Mouse (Mus musculus) retina, embryonic 14.5 days (tissue): Measurements from ENCODE around the gene Ccnb1ip1.
A peak's percentile ranks its signal among the peaks of the same experiment; 100 is the strongest.
"Not testable (repeated sequence)": the region's sequence is repeated elsewhere in the genome, so short reads cannot be mapped to it uniquely, and the experiment has no call there.

Source experiments
- DNase-seq: peaks from one replicate; pipeline ENCODE4 v3.0.0-alpha.2; 2015; ENCODE audit warnings: low spot score

Gene Ccnb1ip1

DNA sequence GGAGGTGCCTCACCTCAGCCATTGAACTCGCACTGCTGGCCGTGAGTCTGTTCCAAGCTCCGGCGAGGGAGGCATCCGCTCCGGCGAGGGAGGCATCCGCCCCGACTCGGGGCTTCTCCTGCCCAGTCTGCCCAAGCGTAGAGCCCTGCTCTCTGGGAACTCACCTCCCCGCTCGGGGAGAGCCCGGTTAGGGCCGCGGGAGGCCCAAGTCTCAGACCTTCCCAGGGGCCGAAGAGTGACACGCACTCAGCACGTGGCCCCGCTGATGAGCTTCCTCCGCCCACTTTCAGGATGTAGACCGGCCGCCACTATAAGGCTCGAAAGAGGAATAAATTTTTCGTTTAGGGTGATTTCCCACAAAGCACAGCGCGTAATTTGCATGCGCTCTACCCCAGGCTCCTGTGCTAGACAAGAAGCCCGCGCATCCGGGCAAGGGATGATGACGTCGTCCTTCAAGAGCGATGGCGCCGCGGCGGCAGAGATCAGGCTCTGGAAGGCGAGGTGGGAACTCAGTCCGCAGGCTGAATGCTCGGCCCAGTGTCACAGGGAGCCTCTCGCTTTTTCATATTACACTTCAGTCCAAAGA lies at the start of gene Ccnb1ip1, which contains the start of gene Parp2:
TSS of gene Ccnb1ip1 (minus strand) at position 246 of the 586 bp plus-strand sequence.
TSS of gene Parp2 (plus strand) at position 355 of the 586 bp plus-strand sequence.
- DNase-seq: peak; percentile 100

DNA sequence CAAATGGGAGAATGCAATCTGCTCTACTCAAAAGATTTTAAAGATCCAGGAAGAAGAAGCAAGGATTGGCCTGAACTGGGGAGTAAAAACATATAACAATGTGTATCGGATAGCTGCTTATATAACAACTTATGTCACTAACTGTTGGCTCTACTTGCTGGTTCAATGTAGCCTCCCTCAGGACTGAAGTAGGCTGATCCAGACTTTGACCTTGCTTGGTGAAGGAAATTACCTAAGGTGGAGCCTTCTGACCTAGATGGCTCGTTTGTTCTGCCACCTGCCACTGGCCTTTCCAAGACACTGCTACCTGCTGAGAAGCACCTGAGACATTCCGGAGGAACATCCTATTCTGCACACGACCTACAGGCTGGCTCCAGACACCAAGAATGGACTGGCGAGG lies 48.3 kb upstream of the Ccnb1ip1 start:
- no peak for DNase-seq

DNA sequence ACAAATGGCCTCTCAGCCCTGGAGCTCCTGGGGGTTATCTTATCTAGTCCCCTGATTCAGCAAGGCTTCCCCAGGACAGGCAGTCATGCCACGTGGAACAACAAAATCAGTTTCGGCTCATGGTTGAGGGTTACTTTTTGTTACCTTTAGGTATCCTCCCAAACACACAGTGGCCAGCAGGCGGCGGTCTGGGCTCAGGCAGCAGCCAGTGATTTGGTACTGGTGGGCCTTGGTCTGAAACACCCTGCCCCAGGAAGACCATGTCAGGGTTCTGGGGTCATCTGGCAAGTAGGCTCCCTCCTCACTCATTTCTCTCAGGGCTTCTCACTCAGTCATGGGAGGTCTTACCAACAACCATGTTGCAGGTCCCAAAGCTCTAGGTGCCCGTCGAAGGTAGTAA lies 29.7 kb upstream of the Ccnb1ip1 start:
- DNase-seq: peak; percentile 37

DNA sequence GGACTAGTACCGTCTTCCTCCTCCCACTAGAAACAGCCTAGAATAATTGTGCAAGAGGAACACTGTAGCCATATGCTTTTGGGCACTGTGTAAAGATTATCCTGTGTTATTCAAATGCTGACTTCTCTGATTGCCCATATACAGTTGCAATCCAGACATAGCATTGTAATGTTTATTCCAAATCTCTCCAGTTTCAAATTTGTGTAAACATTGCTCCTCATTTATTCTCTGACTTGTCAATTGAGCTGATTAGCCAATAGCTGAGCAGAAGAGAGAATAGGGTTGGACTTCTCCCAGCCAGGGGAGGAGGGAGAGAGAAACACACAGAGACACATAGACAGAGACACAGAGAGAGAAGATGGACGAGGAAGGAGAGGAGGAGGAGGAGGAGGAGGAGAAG lies 26.9 kb upstream of the Ccnb1ip1 start:
- DNase-seq: no peak

DNA sequence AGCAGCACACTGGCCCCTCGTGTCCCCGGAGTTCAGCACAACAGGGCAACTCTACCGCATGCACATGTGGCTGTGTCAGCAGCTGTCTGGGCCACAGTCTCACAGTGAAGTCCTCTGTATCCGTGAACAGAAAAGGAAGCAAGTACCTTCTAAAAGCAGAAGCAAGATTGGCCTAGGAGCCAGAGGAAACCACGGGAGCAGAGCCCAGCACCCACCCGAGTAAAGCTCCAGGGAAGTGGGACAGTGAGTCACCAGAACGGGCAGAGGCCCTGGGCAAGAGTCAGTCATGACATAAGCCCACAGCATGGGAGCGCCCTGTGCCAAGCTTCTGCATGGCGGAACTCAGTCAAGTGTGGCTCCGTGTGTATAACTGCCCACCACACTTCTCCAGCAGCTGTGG lies 26.4 kb upstream of the Ccnb1ip1 start:
- no peak for DNase-seq

DNA sequence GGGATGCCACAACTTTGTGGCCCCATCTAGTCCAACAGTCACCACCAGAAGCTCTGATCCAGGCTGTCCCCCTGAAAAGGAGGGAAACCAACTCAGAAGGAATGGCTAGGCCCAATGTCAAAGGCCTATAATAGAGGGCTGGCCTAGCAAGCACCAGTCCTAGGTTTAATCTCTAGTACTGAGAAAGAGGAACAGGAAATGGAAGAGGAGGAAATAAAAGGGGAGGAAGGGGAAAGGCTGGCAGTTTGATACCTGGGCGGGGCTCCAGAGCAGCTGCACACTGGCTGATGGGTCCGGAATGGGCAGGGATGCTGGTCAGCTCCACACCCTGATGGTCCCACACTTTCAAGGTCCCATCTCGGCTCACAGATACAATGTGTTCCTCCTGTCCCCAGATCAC lies 22.3 kb upstream of the Ccnb1ip1 start:
- no peak for DNase-seq

DNA sequence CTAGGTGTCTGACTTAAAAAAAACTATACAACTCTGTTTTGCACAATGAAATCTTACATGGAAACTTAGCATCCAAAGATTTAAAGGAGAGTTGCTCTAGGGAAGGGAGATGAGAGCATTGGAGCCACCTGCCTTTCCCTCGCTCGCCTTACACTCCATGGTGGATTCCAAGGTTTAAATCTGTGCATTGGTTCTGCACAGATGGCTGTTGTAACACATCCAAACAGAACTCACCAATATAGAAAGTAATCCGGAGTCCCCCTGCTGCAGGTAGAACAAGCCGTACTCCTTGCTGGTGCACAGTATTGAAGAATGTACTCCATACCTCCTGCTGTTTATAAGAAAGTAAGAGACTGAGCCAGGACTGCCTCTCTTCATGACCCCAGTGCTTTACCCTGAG lies 19.0 kb upstream of the Ccnb1ip1 start:
- no peak for DNase-seq

DNA sequence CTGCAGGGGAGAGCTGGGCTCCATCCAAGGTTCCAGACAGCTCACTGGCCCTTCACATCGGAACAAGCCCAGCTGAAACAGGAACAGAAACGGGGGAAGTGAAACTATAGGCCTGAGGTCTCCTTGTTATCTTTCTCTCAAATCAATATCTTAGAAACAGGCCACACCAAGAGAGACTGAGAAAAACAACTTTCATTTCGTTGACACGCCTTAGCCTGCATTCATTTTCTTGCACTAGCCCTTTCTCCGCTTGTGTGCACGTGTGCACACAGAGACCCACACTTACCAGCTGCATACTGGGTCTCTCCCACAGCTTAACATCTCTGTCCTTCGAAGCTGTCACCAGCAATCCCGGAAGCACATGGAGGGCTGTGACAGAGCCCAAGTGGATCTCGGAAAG lies 16.7 kb upstream of the Ccnb1ip1 start:
- DNase-seq: no peak

DNA sequence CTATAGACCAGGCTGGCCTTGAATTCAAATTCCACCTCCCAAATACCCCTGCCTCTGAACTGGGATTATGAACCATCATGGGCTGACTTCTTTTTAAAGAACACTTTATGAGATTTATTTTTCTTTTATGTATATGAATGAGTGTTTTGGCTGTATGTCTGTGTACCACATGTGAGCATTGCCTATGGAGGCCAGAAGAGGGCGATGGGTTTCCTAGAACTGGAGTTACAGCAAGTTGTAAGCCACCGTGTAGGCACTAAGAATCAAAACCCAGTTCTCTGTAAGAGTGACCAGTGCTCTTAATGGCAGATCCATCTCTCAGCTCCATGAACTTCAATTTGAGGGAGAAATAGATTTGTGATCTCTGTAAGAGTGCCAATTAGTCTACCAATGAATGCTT lies 15.7 kb upstream of the Ccnb1ip1 start:
- DNase-seq: no peak

DNA sequence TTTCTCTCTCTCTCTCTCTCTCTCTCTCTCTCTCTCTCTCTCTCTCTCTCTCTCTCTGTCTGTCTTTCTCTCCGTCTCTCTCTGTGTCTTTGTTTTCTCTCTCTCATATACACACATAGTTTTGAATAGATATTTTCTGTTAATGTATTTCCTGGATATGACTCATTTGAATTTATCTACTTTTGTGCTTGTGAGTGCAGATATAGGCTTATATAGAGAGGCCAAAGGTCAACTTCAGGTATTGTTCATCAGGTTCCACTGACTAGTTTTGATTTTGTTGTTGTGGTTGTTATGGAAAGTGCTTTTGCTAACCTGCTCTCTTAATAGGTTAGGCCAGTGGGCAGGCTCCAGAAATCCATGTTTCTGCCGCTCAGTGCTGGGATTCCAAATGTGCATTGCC lies 5.5 kb upstream of the Ccnb1ip1 start:
- DNase-seq: no peak

DNA sequence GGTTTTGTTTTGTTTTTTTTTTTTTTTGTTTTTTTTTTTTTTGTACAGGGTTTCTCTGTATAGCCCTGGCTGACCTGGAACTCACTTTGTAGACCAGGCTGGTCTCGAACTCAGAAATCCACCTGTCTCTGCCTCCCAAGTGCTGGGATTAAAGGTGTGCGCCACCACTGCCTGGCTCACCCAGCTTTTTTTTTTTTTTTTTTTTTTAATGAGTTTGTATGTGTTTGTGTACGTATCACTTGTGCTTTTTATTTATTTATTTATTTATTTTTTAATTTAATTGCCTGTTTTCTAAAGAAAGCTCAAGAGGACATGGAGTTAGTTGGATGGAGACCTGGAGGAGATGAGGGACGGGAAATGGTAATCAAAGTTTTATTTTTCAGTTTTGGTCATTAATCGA lies 1.1 kb downstream of the Ccnb1ip1 start:
- DNase-seq: not testable (repeated sequence)

DNA sequence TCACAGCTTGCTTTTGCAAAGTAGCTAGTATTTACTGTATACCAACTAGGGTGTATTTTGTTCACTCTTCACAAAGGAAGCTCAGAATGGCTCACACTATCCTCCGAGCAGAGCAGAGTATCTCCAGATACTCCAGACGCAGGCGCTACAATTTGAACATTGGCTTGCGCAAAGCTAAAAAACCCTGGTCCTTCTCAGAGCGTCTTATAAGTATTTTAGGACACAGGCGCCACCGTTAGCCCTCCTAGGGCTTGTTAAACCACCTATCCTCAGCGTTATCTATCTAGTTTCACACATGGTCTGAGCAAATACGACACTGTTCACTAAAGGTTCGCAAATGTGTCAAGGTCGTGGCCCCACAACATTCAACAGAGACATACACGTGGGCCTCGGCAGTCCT lies 2.8 kb downstream of the Ccnb1ip1 start:
- peak; percentile 11 for DNase-seq

DNA sequence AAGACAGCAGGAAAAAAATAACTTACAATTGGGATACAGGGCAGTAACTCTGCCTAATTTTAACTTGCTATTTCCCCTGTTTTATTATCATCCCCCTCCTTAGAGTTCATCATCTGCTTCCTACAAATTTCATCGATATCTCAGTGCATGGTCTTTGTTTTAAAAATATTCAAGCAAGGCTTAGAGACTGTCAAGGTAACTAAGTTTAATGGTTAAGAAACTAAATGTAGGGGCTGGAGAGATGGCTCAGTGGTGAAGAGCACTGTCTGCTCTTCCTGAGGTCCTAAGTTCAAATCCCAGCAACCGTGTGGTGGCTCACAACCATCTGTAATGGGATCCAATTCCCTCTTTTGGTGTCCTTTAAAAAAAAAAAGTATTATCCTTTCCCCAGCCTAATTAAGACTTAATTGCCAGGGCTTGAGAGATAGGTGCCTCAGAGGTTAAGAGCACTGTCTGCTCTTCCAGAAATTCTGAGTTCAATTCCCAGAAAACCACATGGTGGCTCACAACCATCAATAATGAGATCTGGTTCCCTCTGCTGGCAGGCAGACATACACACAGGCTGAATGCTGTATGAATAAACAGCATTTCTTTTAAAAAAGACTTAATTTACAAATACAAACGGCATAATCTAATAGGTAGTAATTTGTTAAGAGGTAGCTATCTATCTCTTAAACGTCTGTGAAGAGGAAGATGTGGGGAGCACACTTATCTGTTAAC lies 4.5 kb downstream of the Ccnb1ip1 start:
- peak; percentile 49 for DNase-seq

DNA sequence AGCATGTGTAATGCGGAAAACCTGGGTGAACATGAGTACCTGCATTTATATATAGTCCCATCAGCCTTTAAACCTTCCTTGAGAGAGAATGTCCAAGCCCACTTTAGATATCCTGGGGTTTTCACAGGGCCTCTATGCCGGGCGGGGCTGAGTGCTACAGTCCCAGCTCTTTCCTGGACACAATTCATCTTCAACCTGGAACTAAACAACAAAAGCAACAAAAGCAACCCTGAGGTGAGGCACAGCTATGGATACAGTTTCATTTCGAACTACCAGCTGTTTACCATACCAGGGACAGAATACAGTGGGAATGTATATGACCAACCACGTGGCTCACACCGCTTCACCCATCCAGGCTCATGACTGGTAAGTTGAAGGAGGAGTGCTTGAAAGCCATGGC lies 5.1 kb downstream of the Ccnb1ip1 start:
- no peak for DNase-seq

DNA sequence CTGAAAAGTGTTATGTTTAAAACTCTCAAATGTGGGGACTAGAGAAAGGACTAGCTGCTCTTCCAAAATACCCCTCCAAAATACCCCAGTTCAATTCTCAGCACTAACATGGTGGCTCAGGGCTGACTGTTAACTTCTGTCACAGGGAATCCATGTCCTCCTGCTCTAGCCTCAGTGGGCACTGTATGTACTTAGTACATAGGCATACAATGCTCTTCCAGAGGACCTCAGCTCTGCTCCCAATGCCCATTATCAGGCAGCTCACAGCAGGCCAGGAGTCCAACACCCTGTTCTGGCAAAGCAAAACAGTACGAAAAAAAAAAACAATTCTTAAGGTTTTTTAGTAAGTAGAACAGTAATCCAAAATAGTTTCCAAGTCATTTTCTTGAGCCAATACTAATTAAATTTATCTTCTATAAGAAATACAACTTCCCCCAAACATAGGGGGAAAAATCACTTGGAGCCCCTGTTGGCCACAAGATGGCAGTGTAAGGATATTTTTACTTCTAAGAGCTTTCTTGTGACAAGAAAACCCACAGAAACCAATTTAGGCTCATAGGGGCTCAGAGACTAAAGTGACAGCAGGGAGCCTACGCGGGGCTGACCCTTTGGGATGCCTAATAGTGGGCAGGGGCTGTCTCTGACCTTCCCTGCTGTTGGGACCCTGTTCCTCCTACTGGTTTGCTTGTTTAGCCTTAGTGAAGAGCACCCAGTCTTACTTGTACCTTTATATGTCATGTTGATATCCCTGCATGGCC lies 7.9 kb downstream of the Ccnb1ip1 start:
- DNase-seq: peak; percentile 84

DNA sequence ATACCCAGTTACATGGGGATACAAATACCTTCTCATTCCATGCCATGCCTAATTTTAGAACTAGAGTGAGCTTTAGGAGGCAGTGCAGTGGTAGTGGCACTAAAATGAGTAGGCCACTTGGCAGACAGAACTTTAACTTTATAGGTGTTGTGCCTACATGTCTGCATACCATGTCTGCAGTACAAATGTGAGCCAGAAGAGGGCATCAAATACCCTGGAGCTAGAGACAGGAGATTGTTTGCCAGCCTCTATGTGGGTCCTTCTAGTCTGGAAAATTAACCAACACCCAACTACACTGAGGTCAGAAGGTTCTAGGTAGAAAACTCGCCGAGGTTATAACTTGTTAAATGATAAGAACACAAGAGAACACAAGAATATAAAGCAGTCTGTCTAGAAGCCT lies 9.0 kb downstream of the Ccnb1ip1 start:
- DNase-seq: no peak

DNA sequence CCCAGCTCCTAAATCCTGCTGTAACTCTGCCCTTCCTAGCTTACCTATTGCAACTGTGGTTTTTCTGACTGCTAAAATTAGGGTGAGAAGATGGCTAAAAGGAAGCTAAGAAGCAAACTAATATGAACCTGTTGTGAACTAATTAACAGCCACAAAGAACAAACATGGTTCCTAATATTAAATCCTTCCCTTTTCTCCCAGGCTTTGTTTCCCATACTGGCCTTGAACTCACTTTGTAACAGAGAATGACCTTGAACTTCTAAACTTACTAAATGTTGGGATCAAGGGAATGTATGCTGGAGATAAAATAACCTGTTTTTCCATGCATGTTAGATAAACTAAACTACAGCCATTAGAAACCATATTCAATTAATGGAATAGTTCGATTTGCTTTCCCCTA lies 11.1 kb downstream of the Ccnb1ip1 start:
- no peak for DNase-seq

DNA sequence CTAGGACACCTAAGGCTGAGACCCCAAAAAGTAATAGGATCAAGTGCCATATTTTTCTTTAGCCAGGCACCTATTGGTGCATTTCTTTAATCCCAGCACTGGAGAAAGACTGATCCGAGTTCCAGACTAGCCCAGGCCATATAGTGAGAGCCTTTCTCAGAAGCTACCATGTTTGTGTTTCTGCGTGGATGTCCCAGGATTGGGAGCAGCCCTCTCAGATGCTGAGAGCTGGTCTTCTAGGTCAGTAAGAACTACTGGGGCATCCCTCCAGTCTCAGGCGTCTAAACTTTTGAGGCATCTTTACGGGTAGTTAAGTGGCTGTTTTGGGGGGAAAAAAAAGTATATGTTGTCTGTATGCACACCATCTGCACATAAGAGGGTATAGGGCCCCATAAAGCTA lies 11.6 kb downstream of the Ccnb1ip1 start:
- DNase-seq: no peak

DNA sequence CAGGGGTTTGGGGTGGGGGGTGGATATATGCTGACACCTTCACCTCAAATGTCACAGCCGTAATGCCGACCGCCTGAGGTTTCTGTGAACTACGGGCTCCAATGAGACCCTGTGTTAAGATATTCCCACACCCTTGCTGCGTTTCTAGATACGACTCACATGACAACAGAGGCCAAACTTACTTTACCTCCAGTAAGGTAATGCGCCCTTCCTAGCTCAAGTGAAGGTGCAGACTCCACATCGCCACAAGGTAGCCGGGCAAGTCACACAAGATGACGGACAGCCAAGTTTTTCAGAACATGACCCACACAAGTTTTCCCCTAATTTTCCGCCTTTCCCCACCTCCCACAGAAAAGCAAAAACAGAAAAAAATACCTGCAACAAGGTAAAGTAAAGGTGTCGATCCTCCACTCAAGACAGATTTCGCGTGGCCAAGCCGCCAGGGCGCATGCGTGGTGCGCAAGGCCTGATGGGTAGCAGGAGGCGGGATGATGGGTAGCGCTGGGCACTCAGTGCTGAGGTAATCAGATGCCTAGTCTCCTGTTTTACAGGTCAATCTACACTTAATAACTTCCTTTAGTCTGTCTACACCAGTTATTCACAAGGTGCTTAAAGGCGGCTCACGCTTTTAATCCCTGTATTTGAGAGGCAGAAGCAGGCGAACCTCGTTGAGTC lies 12.1 kb downstream of the Ccnb1ip1 start:
- DNase-seq: no peak

DNA sequence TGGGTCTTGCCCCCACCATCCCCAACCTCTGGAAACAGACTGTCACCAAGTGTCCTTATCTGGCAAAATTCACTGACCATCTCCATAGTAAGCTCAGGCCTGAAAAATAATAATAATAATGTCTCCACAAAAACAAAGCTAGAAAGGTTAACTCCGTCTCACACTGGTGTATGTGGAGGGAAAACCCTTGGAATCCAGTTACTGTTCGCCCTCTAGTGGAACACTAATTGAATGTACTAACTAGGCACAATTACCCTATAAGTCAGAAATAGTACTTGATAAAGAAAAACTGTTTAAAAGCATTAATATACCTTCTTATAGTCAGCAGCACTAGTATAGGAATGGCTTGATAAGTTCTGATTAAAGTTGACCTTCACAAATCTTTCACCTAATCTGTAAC lies 19.4 kb downstream of the Ccnb1ip1 start:
- peak; percentile 60 for DNase-seq

DNA sequence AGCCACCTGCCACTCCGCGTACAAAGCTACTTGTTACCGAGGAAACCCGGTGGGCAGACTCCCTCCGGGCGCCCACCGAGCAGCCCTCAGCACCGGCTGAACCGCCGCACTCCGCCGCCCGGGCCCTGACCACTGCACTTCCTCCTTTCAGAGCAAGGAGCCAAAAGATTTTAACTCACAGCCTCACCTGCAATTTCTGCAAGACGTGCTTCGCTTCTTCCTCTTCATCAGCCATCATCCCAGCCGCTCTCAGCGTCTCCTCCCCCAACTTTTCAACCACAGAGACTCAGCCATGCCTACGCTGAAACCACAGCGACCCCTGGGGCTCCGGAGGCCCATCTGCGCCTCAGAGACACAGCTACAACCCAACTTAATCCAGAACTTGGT lies 22.3 kb downstream of the Ccnb1ip1 start, which contains the start of gene Ttc5:
TSS of gene Ttc5 (minus strand) at position 269 of the 387 bp plus-strand sequence.
- peak; percentile 94 for DNase-seq

DNA sequence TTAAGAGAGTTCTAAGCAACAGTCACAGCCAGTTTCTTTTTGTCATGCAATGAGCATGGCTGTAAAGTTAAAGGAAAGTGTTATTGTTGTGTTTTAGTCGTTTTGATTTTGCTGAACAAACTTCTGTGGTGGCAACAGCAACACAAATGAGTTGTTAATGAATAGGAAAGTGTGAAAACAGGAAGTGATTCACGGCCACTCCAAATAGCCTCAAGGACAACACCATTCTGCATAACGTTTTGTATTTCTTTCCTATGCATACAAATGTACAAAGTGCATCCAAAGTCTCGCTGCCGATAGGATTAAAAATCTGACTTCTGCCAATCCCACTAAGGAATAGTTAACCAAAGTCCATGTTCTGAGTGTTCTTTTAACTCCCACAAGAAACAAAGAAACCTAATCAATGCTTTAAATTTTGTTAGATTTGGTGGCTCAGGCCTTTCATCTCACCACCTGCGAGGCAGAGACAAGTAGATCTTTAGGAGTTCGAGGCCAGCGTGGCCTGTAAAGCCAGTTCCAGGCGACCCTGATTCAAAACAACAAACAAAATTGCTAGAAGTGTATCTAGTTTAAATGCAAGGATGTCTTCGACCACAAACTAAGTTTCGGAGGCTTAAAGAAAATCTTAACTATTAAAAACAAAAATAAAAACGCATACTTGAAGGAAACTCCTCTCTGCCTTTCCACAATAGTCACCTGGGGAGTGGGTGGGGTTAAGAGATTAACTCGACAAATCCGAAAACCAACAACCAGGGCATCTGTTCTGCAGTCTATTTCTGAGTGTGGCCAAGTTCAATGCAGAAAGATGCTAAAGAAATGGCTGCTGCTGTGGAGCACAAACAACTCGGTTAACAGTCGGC lies 22.9 kb downstream of the Ccnb1ip1 start:
- peak; percentile 45 for DNase-seq
